Mouse (Mus musculus) megakaryocyte progenitor cell, adult 5-6 weeks (primary cell): ENCODE data around the gene Cxcr4. TPM values are rescaled to one million over a fixed set of nuclear protein-coding genes. Genes with fewer than 3 reads are reported as not detected.
A peak's percentile ranks its signal among the peaks of the same experiment; 100 is the strongest.

Experiments used
- ATAC-seq: replicated peaks from 2 replicates; pipeline ENCODE4 v1.8.0; 2016; ENCODE audit warnings: mild to moderate bottlenecking, moderate TSS enrichment, inconsistent platforms; ENCODE audit not compliant: poor library complexity
- total RNA-seq, 2 experiments: library from RNA; stranded (forward) in 1 of 2; stranded (reverse) in 1 of 2; fragments of 157-497, 149-512 nt in 1 of 2; fragments of 200-1000 nt in 1 of 2; gene quantifications; 2 replicates each; pipeline versions ENCODE4 v1.2.3 to v1.2.4; 2015 to 2017

The Cxcr4 gene
- total RNA-seq, 2 experiments from 2014 or later, result 187 to 279 TPM

DNA sequence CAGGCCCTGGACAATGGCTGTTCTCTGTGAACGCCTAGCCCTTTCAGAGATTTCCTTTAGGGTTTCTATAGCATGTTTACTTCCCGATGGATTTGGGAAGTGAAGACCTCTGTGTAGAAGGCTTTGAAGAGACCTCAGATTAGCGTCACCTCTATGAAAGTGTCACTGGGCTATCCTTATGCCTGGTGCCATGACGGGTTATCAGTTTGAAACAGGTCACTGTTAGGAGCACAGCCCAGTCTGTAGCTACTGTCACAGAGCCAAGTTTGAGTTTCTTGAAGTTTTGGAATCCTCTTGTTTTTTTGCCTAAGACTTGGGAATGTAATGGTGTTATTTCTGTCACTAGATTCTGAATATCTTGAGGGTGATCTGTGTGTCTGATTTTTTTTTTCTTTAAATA lies 17.0 kb downstream of the Cxcr4 start:
- peak; percentile 45 for ATAC-seq

GRCm38 (mm10) chr1:128571033-128571432 lies 21.1 kb downstream of the Cxcr4 start:
- ATAC-seq, result peak; percentile 6; the same call in 1 of the 2 replicates

DNA sequence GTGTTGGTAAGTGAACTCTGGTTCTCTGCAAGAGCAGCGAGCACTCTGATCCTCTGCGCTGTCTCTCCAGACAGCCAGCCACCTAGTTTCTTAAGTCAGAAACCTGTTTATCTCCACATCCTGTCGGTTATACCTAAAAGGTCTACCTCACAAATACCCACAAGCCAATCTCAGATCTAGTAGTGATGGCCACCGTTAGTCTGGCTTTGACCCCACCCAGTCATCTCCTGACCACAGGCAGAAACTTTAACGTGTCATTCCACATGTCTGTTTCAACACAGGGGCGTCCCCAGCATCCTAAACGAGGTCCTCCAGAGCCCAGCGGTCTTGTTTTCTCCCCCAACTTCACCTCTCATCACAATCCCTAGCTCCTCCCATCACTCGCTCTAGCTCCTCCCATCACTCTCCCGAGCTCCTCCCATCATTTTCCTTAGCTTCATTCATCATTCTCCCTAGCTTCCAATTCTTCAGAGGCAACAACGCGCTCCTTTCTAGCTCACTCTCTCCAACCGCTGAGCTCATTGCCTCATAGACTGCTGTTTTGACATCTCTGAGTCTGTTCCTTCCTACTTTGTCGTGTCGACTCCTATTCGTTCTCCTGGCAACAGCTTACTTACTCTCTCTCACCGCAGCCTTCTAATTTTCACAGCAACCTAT lies 22.0 kb downstream of the Cxcr4 start:
- ATAC-seq, result peak; percentile 70

- ATAC-seq, result 0 out of 2 replicates have a peak, but pooled peaks have one; percentile 5
These were observed 24.6 kb downstream of the Cxcr4 start for GRCm38 (mm10) chr1:128567224-128568197.

GRCm38 (mm10) chr1:128563905-128564304 lies 28.2 kb downstream of the Cxcr4 start:
- peak; percentile 56 for ATAC-seq

DNA sequence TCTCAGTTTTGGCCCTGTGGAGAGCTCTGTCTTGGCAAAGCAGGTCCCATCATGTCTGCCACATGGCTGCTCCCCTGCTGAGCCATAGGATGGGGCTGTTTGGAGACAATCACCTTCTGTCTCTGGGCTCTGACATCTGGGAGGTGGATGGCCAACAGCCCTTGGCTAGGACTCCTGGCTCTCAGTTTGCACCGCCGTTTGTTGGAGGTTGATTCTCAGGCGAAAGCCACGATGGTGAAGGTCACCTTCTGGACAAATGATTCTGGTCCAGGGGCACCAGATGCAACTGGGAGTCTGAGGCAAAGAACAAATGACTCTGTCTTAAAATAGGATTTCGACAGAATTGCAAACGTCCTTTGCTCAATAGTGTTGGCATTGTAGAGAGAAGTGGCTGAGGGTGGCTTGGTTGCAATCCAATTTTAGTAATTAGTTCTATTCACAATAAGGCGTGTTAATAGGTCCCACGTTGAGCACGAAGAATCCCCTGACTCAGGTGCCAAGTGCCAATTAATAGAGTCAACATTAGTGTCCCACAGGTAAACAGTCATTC lies 30.7 kb downstream of the Cxcr4 start:
- ATAC-seq, result peak; percentile 33

DNA sequence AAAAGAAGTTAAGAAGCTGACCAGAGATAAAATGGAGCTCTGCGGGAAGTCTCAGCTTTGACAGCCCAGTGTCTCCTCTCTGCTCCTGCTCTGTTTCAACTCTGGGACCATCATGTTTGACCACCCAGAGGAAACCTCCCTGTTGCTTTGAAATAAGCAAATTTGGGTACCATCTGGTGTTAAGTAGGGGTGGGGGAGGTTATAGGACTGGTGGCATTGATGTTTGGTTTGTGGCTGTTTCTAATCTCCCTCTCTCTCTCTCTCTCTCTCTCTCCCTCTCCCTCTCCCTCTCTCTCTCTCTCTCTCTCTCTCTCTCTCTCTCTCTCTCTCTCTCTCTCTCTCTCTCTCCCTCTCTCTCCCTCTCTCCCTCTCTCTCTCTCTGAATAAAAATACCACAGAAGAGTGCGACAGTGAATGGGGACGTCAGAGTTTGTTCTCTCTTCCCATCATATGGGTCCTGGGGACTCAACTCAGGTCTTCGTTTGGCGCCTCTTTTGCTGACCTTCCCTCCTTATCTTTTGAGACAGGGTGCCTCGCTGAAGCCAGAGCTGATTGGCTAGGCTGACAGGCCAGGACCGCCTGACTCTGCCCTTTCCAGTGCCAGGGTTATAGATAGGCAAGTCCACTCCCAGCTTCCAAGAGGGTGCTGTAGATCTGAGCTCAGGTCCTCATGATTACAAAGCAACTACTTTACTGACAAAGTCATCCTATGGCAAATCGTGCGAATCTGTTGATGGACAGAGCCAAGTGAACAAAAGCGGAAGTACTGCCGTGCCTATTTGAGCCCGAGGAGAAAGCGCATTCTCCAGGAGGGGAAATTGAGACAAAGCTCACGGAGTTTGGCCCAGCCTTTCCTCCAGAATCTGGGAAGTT lies 31.4 kb downstream of the Cxcr4 start:
- ATAC-seq, result peak; percentile 73

DNA sequence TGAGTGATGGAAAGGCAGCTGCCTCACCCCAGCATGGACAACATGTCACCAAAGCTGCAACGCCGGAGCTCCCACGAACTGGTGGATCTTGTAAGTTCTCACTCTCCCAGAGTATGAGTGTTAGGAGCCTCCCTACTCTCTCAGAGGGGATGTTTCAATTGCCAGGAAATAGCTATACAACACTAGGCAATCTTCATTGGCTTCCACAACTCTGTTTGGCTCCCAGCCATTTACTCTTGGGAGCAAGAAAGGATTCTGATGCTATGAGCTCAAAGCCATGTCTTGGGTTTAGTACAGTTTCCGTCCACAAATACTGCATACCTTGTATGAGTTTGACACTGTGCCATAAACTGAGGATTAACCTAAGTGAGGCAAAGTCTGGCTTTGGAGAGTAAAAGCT lies 34.1 kb downstream of the Cxcr4 start:
- ATAC-seq, result no peak

DNA sequence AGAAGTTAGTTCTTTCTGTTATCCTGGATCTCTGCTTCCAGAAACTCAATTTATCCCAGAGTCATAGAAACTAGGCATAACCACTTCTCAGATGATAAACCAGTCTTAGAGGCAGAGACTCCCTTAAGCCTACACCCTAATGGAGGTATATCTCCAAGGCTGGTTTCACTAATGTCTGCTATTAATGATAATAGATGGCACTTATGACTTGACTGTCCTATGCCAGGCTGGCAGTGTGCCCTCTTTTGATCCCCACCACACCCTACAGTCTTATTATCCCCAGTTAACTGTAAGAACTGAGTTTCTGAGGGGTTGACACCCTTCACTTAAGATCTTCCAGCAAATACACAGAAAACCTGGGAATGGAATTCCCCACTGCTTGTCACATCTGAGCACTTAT lies 39.5 kb downstream of the Cxcr4 start:
- ATAC-seq, result peak; percentile 73

DNA sequence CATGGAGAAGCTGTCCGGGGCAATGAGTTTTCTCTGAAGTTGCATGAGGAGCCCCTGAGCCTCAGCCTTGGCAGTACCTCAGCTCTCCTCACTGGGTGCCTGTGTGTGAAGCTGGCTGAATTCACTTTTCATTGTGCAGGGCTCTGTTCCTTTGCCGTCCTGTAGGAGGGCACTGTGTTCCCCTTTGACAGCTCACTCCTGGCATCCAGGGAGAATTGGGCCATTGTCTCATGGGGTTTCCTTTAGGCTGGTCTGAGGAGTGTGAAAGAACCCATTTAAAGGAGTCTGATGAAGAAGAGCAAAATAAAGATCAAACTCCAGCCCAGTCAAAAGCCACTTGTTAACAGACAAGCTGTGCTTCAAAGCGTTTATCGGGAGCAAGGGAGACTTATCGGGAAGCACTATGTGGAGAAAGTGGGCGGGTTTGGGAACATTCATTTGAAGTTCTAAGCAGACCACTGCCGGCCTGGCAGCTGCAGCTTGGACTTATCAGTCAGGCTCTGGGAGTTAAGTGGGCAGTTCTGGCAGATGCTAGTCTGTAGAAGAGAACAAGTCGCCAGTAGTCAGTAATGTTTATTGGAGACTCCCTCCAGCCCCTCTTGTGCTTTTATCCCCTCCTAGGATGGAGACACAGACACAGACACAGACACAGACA lies 40.2 kb downstream of the Cxcr4 start:
- ATAC-seq, result 0 out of 2 replicates have a peak, but pooled peaks have one; percentile 16

GRCm38 (mm10) chr1:128549442-128549841 lies 42.7 kb downstream of the Cxcr4 start:
- peak; percentile 18 for ATAC-seq

DNA sequence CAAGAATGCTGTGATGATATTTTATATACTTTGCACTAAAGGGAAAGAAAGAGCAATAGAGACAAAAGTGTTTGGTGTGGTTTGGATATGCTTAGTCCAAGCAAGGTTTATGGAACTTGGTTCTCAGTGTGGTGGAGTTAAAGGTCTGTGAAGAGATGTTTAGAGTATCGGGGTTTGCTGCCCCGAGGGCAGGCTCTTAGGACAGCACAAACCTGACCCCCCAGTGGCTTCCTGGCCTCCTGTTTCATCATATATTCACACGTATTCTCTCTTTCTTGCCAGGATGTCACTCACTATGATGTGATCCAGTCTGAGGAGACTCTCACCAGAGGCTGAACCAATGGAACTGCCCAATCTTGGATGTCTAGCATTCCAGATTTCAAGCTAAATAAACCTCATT lies 43.1 kb downstream of the Cxcr4 start:
- no peak for ATAC-seq

DNA sequence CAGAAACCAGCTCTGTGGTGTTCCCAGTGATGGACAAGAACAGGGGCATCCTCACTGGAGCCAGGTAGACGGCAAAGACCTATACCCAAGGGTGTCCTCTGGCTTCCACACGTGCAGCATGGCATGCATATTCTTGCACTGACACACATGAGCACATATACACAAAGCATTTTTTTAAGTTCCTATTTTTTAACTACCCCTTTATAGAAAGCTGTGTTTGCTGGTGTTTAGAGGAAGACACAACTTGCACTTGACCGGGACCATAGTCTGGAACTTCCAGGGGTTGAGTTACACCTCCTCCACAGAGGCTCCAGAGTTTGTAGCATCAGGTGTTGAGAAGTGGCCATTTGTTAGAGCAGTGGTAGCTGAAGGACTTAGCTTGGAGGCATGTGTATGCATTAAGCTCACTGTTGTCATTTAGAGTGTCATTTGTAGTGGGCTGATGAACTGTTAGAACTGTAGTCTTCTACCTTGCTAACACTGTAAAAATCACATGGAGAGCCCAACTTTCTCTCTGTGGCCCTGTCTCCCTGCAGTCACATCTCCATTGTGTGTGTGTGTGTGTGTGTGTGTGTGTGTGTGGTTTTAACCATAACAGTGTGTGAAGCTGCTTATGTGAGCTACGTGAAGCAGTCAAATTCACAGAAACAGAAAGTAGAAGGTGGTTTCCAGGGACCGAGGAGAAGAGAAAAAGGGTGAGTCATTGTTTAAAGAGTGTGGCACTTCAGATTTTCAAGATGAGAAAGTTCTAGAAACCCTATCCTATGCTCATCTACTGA lies 43.7 kb downstream of the Cxcr4 start:
- ATAC-seq, result peak; percentile 26; the same call in 1 of the 2 replicates

DNA sequence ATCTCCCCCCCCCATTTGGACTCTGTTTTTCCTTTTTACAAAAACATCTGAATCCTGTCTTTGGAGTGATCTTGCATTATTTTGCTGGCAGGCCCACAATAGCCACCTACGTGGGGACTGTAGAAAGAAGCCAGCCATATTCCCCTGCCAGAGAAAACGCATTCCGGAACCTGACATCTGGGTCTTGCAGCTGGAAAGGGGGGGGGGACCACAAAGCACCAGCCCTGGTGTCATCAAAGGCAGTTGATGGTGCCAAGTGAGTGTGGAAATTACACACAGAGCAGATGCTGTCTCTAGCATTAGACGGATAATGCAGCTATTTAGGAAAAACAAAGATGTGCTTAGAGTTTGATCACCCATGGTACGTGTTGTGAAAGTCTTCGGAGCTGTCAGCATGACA lies 46.4 kb downstream of the Cxcr4 start:
- ATAC-seq, result no peak

DNA sequence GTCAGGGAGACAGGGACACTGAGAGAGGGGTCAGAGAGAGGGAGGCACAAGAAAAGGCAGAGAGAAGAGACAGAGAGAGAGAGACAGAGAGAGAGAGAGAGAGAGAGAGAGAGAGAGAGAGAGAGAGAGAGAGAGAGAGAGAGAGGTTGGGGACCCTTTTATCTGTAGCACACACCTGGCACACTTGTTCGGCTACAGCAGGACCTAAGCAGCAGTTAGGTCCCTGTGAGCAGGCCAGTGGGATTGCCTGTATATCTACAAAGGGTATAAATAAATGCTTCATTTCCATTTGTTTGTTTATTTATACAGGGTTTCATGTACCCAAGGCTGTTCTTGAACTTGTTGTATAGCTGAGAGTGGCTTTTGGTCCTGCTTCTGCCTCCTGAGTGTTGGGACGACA lies 49.0 kb downstream of the Cxcr4 start:
- ATAC-seq, result peak; percentile 54; the same call in 1 of the 2 replicates

DNA sequence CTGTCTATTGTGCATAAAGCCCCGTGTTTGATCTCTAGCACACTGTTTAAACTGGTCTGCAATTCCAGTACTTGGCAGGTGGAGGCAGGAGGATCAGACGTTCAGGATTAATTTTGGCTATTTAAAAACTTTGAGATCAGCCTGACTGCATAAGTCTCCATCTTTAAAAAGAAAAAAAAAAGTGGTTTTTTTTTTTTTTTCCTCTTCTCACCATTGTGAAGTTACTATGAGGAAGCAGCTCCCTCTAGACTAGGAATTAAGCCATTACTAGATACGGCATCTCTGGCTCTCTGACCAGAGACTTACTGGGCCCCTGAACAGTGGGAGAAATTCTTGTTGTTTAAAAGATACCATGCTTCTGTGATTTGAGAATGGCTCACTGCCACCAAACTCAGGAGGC lies 49.5 kb downstream of the Cxcr4 start:
- ATAC-seq, result no peak

DNA sequence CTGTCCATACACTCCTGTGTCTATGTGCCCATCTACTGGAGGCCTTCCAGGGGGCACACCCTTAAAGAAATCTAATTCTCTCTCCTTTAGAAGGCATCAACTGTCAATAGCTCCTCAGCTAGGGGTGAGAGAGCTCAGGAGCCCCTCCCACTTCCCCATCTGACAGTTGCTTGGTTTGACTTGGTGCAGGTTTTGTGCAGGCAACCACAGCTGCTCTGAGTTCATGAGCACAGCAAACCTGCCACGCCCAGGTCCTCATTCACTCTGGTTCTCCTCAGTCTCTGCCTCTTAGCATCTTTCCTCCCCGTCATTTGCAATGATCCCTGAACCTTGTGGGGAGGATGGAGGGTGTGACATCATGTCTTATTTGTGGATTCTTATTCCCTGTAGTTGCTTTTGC lies 51.9 kb downstream of the Cxcr4 start:
- ATAC-seq, result peak; percentile 76

DNA sequence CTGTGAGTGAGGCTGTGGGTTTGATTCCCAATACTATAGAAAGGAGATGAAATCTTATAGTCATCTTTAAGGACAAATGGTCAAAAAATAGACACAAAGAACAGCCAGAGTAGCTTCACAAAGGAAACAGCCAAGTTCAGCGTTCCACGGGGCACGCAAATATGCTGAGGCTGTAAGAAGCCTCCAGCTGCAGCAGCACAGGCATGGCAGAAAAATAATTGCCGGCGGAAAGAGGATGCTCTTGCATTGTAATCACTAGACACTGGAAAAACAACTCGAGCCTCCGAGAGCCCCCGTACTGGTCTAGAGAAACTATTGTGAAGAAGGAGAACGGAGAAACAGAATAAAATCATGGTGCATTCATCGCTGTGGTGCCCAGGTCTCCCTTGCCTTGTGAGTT lies 52.5 kb downstream of the Cxcr4 start:
- ATAC-seq, result no peak
